12 mouse cellular contexts compared by ENCODE assay signal in genomic region chr8:108536911-108537351, GRCm38 (mm10).
DNase-seq lines count a peak whose midpoint lies in the region; ATAC-seq and TF ChIP-seq lines count a peak whose summit lies in the region.
"Had no signal": no experiment of that assay in that cellular context is flagged by ENCODE, and none has a peak within 500 bp of the region (broad histone marks: within the 10 kb centered on the region; RNA-seq: fewer than 3 reads in every experiment).

No protein-coding gene starts in this region.

- TF ChIP-seq CTCF in lung, postnatal 0 days (IDR thresholded peaks at IDR 0.05) = no peak

- DNase-seq in lung, postnatal 0 days (ENCODE audit: low spot score) = no peak
- DNase-seq in right cerebral cortex, postnatal 4 days = peak; percentile 19
- DNase-seq in lung, postnatal 36 days = no peak
- no peak for DNase-seq in embryonic facial prominence, embryonic 10.5 days (ENCODE audit: low spot score)
- DNase-seq in kidney, adult 8-10 months = no peak
- DNase-seq: kidney, postnatal 10 days; liver; thymus, postnatal 4 days had no signal

- H3K36me3 ChIP-seq in lung, embryonic 16.5 days (ENCODE audit: control insufficient read depth, insufficient read depth, low read length) = no peaks in the 10 kb centered on the region
- no peaks in the 10 kb centered on the region for H3K36me3 ChIP-seq in lung, postnatal 0 days (ENCODE audit: insufficient read depth, low read length)
- H3K36me3 ChIP-seq in hindbrain, embryonic 12.5 days = no peaks in the 10 kb centered on the region
- H3K36me3 ChIP-seq in midbrain, embryonic 15.5 days (replicated peaks) = no peaks in the 10 kb centered on the region
- no peaks in the 10 kb centered on the region for H3K36me3 ChIP-seq in embryonic facial prominence, embryonic 10.5 days (replicated peaks)

- ATAC-seq in lung, embryonic 16.5 days (ENCODE audit: low read depth) = no peak
- ATAC-seq in lung, postnatal 0 days = no peak
- no peak for ATAC-seq in hindbrain, embryonic 12.5 days (ENCODE audit: low FRiP score)
- ATAC-seq in midbrain, embryonic 15.5 days (replicated peaks) = no peak

- no peak overlapping the region for H3K9ac ChIP-seq in lung, embryonic 16.5 days (ENCODE audit: low read length)
- no peak overlapping the region for H3K9ac ChIP-seq in lung, postnatal 0 days (replicated peaks; ENCODE audit: low read depth)
- peak overlapping the region; percentile 46 for H3K9ac ChIP-seq in hindbrain, embryonic 12.5 days
- H3K9ac ChIP-seq in midbrain, embryonic 15.5 days = peak overlapping the region; percentile 44

- no peaks in the 10 kb centered on the region for H3K4me1 ChIP-seq in lung, embryonic 16.5 days (replicated peaks; ENCODE audit: control insufficient read depth, insufficient read depth, low read length)
- H3K4me1 ChIP-seq in lung, postnatal 0 days (ENCODE audit: insufficient read depth, low read depth, low read length) = no peaks in the 10 kb centered on the region; the same call in 1 of the 2 replicates
- H3K4me1 ChIP-seq in hindbrain, embryonic 12.5 days = peaks cover 41% of the 10 kb centered on the region
- peaks cover 35% of the 10 kb centered on the region for H3K4me1 ChIP-seq in midbrain, embryonic 15.5 days
- H3K4me1 ChIP-seq in embryonic facial prominence, embryonic 10.5 days = no peaks in the 10 kb centered on the region
- H3K4me1 ChIP-seq: megakaryocyte, embryonic 14.5 days had no signal

- WGBS in lung, embryonic 16.5 days = 64% methylated on average over 15 of the region's 15 CpGs
- WGBS in lung, postnatal 0 days = 59% methylated on average over 15 of the region's 15 CpGs
- WGBS in hindbrain, embryonic 12.5 days = 67% methylated on average over 15 of the region's 15 CpGs
- WGBS in midbrain, embryonic 15.5 days = 45% methylated on average over 15 of the region's 15 CpGs
- WGBS in embryonic facial prominence, embryonic 10.5 days = 88% methylated on average over 15 of the region's 15 CpGs

- H3K4me3 ChIP-seq in lung, embryonic 16.5 days (ENCODE audit: low read length) = no peak overlapping the region
- H3K4me3 ChIP-seq in lung, postnatal 0 days (ENCODE audit: low read depth, low read length) = no peak overlapping the region
- peak overlapping the region; percentile 18 for H3K4me3 ChIP-seq in hindbrain, embryonic 12.5 days
- H3K4me3 ChIP-seq in midbrain, embryonic 15.5 days = peak overlapping the region; percentile 35
- no peak overlapping the region for H3K4me3 ChIP-seq in embryonic facial prominence, embryonic 10.5 days
- H3K4me3 ChIP-seq: megakaryocyte, embryonic 14.5 days had no signal

- 0 out of 2 replicates have a peak overlapping the region, but pooled peaks have one; percentile 1 for H3K4me2 ChIP-seq in lung, embryonic 16.5 days (ENCODE audit: low read depth, low read length)
- H3K4me2 ChIP-seq in lung, postnatal 0 days (replicated peaks; ENCODE audit: low read depth, low read length) = no peak overlapping the region
- peak overlapping the region; percentile 36 for H3K4me2 ChIP-seq in hindbrain, embryonic 12.5 days (replicated peaks)
- peak overlapping the region; percentile 52 for H3K4me2 ChIP-seq in midbrain, embryonic 15.5 days

- H3K27ac ChIP-seq in lung, embryonic 16.5 days (ENCODE audit: low read length) = no peak overlapping the region
- H3K27ac ChIP-seq in lung, postnatal 0 days (ENCODE audit: low read length) = no peak overlapping the region
- H3K27ac ChIP-seq in hindbrain, embryonic 12.5 days = peak overlapping the region; percentile 72
- H3K27ac ChIP-seq in midbrain, embryonic 15.5 days = peak overlapping the region; percentile 86
- no peak overlapping the region for H3K27ac ChIP-seq in embryonic facial prominence, embryonic 10.5 days (replicated peaks)

- no peaks in the 10 kb centered on the region for H3K27me3 ChIP-seq in lung, embryonic 16.5 days (ENCODE audit: control insufficient read depth, insufficient read depth, low read depth, low read length)
- no peaks in the 10 kb centered on the region for H3K27me3 ChIP-seq in lung, postnatal 0 days (replicated peaks; ENCODE audit: insufficient read depth, low read length)
- H3K27me3 ChIP-seq in hindbrain, embryonic 12.5 days = no peaks in the 10 kb centered on the region
- no peaks in the 10 kb centered on the region for H3K27me3 ChIP-seq in midbrain, embryonic 15.5 days (replicated peaks)
- H3K27me3 ChIP-seq in embryonic facial prominence, embryonic 10.5 days (replicated peaks; ENCODE audit: low read depth, poor library complexity, severe bottlenecking) = 0 out of 2 replicates have a peak, but pooled peaks cover 6% of the 10 kb centered on the region
- H3K27me3 ChIP-seq: megakaryocyte, embryonic 14.5 days had no signal

- no peak for TF ChIP-seq EP300 in lung, postnatal 0 days (IDR thresholded peaks at IDR 0.05)

- H3K9me3 ChIP-seq in lung, embryonic 16.5 days (ENCODE audit: control insufficient read depth, low read length) = no peaks in the 10 kb centered on the region
- no peaks in the 10 kb centered on the region for H3K9me3 ChIP-seq in lung, postnatal 0 days (ENCODE audit: low read length)
- H3K9me3 ChIP-seq in hindbrain, embryonic 12.5 days (replicated peaks) = no peaks in the 10 kb centered on the region
- H3K9me3 ChIP-seq in midbrain, embryonic 15.5 days = no peaks in the 10 kb centered on the region
- H3K9me3 ChIP-seq in embryonic facial prominence, embryonic 10.5 days = no peaks in the 10 kb centered on the region

Comparison
In these comparisons a context has a peak if more than half of its experiments do, and no peak if none do; other contexts are left out.
1. H3K27ac ChIP-seq: peak in hindbrain, embryonic 12.5 days (single experiment) and midbrain, embryonic 15.5 days (single experiment); none in lung, embryonic 16.5 days (single experiment), lung, postnatal 0 days (single experiment) and embryonic facial prominence, embryonic 10.5 days (single experiment).
2. H3K4me3 ChIP-seq: peak in hindbrain, embryonic 12.5 days (single experiment) and midbrain, embryonic 15.5 days (single experiment); none in lung, embryonic 16.5 days (single experiment), lung, postnatal 0 days (single experiment) and embryonic facial prominence, embryonic 10.5 days (single experiment).
3. H3K9ac ChIP-seq: peak in hindbrain, embryonic 12.5 days (single experiment) and midbrain, embryonic 15.5 days (single experiment); none in lung, embryonic 16.5 days (single experiment) and lung, postnatal 0 days (single experiment).